Mouse (Mus musculus) monocyte, adult 5-6 weeks (primary cell): ENCODE measurements around the gene Msi1. TPM values are rescaled to one million over a fixed set of nuclear protein-coding genes. Genes with fewer than 3 reads are reported as not detected.

ENCODE experiments used
- ATAC-seq: fragments of 153-309, 156-312 bp; replicated peaks from 2 replicates; pipeline ENCODE4 v1.8.0; 2017; ENCODE audit warnings: mild to moderate bottlenecking; ENCODE audit not compliant: low TSS enrichment, insufficient number of reproducible peaks, severe bottlenecking, poor library complexity, low FRiP score
- total RNA-seq: library from RNA; stranded (forward); fragments of 200-1000, 200-491, 200-594 nt; gene quantifications from 3 replicates; pipeline ENCODE4 v1.2.3, GENCODE M21; 2017

Msi1 gene
- total RNA-seq, 1 experiment from 2014 or later: not detected

DNA sequence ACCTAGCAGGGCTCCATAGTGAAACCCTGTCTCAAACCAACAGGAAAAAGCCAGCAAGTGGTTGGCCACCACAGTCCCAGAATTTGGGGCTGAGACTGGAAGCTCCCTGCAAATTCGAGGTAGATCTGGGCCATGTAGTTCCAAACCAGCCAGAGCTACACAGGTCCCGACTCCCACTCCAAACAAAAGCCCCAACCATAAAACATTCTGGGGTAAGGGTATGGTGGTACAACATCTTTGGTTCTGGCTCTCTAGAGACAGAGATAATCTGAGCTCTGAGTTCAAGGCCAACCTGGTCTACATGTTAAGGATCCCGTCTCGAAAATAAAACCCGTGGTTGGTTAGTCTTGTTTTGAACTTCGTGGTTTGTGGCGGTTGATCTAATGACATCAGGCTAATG is 26.4 kb downstream of the Msi1 start:
- no peak for ATAC-seq

GRCm38 (mm10) chr5:115458918-115459317 is 29.5 kb downstream of the Msi1 start:
- ATAC-seq: no peak

DNA sequence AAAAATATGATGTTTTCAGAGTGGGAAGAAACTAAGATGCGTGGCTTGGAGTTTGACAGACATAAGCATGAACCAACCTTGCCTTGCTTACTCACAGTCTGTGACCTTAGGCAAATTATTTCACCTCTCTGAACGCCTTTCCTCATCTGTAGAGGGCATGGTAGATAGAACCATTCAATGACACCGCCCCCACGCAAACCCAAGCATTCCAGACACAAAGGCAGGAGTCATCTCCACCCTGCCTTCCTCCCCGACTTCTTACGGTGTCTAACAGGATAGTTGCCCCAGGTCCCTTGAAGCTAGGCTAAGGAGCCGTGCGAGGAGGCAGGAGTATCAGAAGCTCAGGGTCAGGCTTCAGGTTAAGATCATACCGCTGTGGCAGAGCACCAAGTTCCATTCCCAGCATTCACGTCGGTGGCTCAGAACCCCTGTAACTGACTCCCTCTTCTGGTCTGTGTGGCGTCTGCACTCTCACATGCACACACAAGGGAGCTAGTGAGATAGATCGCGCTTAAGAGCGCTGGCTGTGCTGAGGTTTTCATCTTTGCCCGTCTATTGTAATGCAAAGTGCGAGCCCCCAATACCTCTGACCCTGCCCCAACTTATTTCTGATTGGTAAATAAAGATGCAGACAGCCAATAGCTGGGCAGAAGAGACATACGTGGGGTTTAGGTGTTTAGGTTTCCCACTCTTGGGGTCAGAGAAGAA is 35.2 kb downstream of the Msi1 start:
- ATAC-seq: no peak

DNA sequence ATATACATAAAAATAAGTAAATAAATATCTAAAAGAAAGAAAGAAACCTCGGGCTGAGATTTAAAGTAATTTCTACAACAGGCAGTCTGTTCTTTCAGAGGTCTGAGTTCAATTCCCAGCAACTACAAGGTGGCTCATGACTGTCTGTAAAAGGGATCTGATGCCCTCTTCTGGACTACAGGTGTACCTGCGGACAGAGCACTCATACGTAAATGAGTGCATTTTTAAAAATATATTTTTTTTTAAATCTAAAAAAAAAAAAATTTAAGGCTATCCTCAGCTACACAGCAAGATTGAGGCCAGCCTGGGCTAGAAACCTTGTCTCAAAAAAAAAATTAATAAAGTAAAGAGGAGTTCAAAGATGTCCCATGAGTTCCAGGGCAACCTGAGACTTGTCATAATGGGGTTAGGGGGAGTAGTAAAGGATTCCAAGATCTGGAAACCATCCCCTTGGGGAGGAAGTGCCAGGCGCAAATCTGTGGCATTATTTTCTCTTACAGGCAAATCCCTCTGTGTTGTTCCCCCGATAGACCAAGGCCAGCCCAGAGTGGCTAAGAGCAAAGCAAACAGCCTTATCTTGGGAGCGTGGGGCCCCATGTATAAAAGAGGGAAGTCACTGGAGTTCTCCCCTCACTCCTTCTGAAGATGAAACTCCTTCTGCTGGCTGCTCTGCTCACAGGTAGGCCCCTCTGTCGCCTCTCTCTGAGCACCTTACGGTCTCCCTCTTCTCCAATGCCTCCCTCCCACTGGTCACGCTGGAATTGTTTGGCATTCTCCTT is 36.4 kb downstream of the Msi1 start, which contains the start of gene Pla2g1b:
Gene Pla2g1b (plus strand): TSS at position 621 of the 779 bp plus-strand sequence.
- no peak for ATAC-seq

- ATAC-seq: no peak
Measured at GRCm38 (mm10) chr5:115469791-115470190, 40.4 kb downstream of the Msi1 start.

GRCm38 (mm10) chr5:115470766-115471531 is 41.5 kb downstream of the Msi1 start:
- 0 out of 2 replicates have a peak, but pooled peaks have one; percentile 57 for ATAC-seq

- no peak for ATAC-seq
Measured at GRCm38 (mm10) chr5:115473191-115473590, 43.8 kb downstream of the Msi1 start.

DNA sequence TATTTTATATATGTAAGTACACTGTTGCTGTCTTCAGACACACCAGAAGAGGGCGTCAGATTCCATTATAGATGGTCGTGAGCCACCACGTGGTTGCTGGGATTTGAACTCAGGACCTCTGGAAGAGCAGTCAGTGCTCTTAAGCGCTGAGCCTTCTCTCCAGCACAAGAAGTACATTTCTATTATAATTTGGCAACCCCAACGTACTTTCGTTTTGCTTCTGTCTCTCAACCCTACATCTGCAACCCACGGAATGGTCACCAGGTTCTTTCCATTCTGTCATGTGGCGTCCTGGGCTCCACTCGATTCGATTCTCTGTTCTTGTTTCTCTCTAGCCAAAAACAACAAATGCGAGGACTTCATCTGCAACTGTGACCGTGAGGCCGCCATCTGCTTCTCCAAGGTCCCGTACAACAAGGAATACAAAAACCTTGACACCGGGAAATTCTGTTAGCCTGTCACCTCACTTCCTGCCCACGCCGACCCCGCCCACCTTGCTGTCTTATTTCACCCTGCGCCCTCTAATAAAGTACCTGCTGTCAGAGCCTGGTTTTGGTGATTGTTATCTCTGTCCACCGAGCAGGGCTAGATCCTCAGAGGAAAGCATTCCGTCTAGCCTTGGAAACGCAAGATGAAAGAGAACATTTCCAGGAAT is 44.9 kb downstream of the Msi1 start:
- no peak for ATAC-seq

- peak; percentile 32 for ATAC-seq
Measured at GRCm38 (mm10) chr5:115475337-115476106, 46.1 kb downstream of the Msi1 start.

- 0 out of 2 replicates have a peak, but pooled peaks have one; percentile 6 for ATAC-seq
Measured at GRCm38 (mm10) chr5:115476107-115476727, 46.8 kb downstream of the Msi1 start.

DNA sequence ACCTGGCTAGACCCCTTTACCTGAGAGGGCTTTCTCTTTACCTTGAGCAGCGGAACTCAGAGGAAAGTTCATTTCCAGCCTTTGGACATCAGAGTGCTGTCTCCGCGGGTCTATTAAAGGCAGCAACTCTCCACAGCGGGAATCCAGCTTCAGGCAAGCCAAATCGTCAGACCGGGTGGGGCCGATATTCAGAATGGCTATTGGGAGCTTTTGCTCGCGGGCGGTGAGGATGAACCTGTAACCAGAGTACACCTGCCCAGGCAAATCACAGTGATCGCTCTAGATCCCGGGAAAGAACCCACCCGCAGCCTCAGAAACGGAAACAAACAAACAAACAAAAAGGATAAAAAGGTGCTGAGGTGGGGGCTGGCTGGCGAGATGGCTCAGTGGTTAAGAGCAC is 50.2 kb downstream of the Msi1 start:
- ATAC-seq: no peak

GRCm38 (mm10) chr5:115480101-115480500 is 50.7 kb downstream of the Msi1 start:
- ATAC-seq: no peak

GRCm38 (mm10) chr5:115482390-115483265 is 53.2 kb downstream of the Msi1 start:
- no peak for ATAC-seq

GRCm38 (mm10) chr5:115483385-115483784 is 54.0 kb downstream of the Msi1 start:
- ATAC-seq: no peak

GRCm38 (mm10) chr5:115483947-115484920 is 54.8 kb downstream of the Msi1 start, which contains the start of gene Sirt4:
Gene Sirt4 (minus strand): TSS chr5:115484725.
- peak; percentile 93 for ATAC-seq

DNA sequence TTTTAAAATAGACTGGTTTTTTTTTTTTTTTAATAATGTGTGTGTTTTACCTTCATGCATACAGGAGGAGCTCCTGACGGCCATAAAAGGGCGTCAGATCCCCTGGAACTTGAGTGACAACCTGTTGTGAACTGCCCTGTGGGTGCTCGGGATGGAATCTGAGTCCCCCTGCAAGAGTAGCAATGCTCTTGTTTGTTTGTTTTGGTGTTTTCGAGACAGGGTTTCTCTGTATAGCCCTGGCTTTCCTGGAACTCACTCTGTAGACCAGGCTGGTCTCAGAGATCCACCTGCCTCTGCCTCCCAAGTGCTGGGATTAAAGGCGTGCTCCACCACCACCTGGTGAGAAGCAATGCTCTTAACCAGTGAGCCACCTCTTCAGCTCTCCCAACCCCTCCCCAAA is 55.6 kb downstream of the Msi1 start:
- no peak for ATAC-seq
